Mouse (Mus musculus) intestine, embryonic 14.5 days (tissue): ENCODE measurements around the gene Haus2. TPM values are rescaled to one million over a fixed set of nuclear protein-coding genes. Genes with fewer than 3 reads are reported as not detected.

ENCODE experiments used
- ATAC-seq: fragments of 200-750 bp; cut with Nextera tagmentation; replicated peaks from 2 replicates; pipeline ENCODE4 v1.8.0; 2017; ENCODE audit warnings: low read depth, moderate number of reproducible peaks, moderate TSS enrichment, moderate library complexity; ENCODE audit not compliant: low FRiP score, low TSS enrichment
- DNase-seq: peaks from one replicate; pipeline ENCODE4 v3.0.0-alpha.2; 2018; ENCODE audit warnings: low spot score
- H3K27ac ChIP-seq: fragments of 300-500 bp; sonication (generic); 2 replicates; pipeline ENCODE4 v1.5.1; 2014; ENCODE audit warnings: low read depth, mild to moderate bottlenecking, control low read depth
- H3K27me3 ChIP-seq: fragments of 300-500 bp; sonication (generic); replicated peaks from 2 replicates; pipeline ENCODE4 v1.6.1; 2014; ENCODE audit warnings: low read length, control low read depth; ENCODE audit not compliant: control insufficient read depth, insufficient read depth
- H3K36me3 ChIP-seq: fragments of 300-500 bp; sonication (generic); 2 replicates; pipeline ENCODE4 v1.6.1; 2014; ENCODE audit warnings: low read length, control low read depth; ENCODE audit not compliant: control insufficient read depth, insufficient read depth
- H3K4me1 ChIP-seq: fragments of 300-500 bp; sonication (generic); replicated peaks from 2 replicates; pipeline ENCODE4 v1.6.1; 2014; ENCODE audit warnings: low read length, control low read depth, mixed read lengths; ENCODE audit not compliant: control insufficient read depth, insufficient read depth
- H3K4me2 ChIP-seq: fragments of 300-500 bp; sonication (generic); 2 replicates; pipeline ENCODE4 v1.6.1; 2014; ENCODE audit warnings: low read length
- H3K4me3 ChIP-seq: fragments of 300-500 bp; sonication (generic); 2 replicates; pipeline ENCODE4 v1.5.1; 2014; ENCODE audit warnings: low read depth, low read length, control low read depth, mixed read lengths
- H3K9ac ChIP-seq: fragments of 300-500 bp; sonication (generic); 2 replicates; pipeline ENCODE4 v1.6.1; 2014; ENCODE audit warnings: mild to moderate bottlenecking, low read length
- H3K9me3 ChIP-seq: fragments of 300-500 bp; sonication (generic); 2 replicates; pipeline ENCODE4 v1.6.1; 2016; ENCODE audit warnings: low read length, control low read depth; ENCODE audit not compliant: control insufficient read depth
- WGBS: fragments of 180-500 bp; shearing (Covaris S2); extraction: QIAGEN DNeasy Blood & Tissue Kit; methylation state at CpG from one replicate; pipeline ENCODE4 v1.1.7; 2014; 5-methylcytosine and 5-hydroxymethylcytosine counted together
- polyA plus RNA-seq: library from polyadenylated mRNA; unstranded; fragments of >200 nt; fragmentation: Nextera tagmentation; extraction: Ambion mirVana; gene quantifications from 2 replicates; pipeline ENCODE4 v1.2.1, GENCODE M21; 2014

The Haus2 gene
- polyA plus RNA-seq, 1 experiment from 2014 or later, result 27.3 TPM

GRCm38 (mm10) chr2:120630246-120630645, 21.1 kb downstream of the Haus2 start:
- WGBS, result 81% methylated on average over 2 of the region's 2 CpGs
- no peak for DNase-seq
- Histone ChIP-seq H3K9me3 (no peaks in the 10 kb centered on the region), H3K4me1 (no peaks in the 10 kb centered on the region), H3K4me3 (no peak overlapping the region), H3K27me3 (no peaks in the 10 kb centered on the region), H3K4me2 (no peak overlapping the region), H3K27ac (no peak overlapping the region), H3K9ac (no peak overlapping the region), H3K36me3 (0 out of 2 replicates have a peak, but pooled peaks cover 7% of the 10 kb centered on the region)
- no peak for ATAC-seq

- 70% methylated on average over 2 of the region's 2 CpGs for WGBS
- H3K27ac ChIP-seq, result no peak overlapping the region
- H3K9me3 ChIP-seq, result no peaks in the 10 kb centered on the region
These were observed 21.5 kb downstream of the Haus2 start for GRCm38 (mm10) chr2:120630655-120631054.

DNA sequence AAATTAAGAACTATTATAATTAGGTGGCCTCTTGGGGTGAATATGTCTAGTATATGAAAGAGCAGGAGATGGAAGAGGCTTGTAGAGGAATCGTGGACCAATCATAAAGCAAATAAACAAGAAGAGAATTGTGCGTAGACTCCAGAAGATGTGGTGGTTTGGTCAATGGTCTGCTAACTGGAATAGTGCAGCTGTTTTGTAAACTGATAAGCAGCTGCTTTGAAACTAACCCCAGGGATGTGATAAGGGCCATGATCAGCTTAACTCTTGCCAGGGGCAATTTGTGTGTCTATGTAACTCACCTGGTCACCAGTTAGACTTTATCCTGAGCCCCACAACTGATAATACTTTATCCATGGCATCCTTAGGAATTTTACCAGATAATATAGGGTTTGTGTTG, 22.3 kb downstream of the Haus2 start:
- no peak overlapping the region for H3K4me3 ChIP-seq
- no peaks in the 10 kb centered on the region for H3K4me1 ChIP-seq
- no peaks in the 10 kb centered on the region for H3K9me3 ChIP-seq
- no peak for DNase-seq
- ATAC-seq, result no peak
- WGBS, result 73% methylated on average over 2 of the region's 2 CpGs
- no peaks in the 10 kb centered on the region for H3K27me3 ChIP-seq
- no peak overlapping the region for H3K27ac ChIP-seq
- H3K9ac ChIP-seq, result no peak overlapping the region
- H3K36me3 ChIP-seq, result 0 out of 2 replicates have a peak, but pooled peaks cover 7% of the 10 kb centered on the region
- H3K4me2 ChIP-seq, result no peak overlapping the region

More at GRCm38 (mm10) chr2:120630655-120631054, 21.5 kb downstream of the Haus2 start:
- DNase-seq, result no peak
- H3K27me3 ChIP-seq, result no peaks in the 10 kb centered on the region
- H3K4me2 ChIP-seq, result no peak overlapping the region
- ATAC-seq, result no peak
- no peak overlapping the region for H3K4me3 ChIP-seq
- H3K4me1 ChIP-seq, result no peaks in the 10 kb centered on the region
- H3K9ac ChIP-seq, result no peak overlapping the region
- H3K36me3 ChIP-seq, result 0 out of 2 replicates have a peak, but pooled peaks cover 7% of the 10 kb centered on the region

- Histone ChIP-seq H3K4me1 (no peaks in the 10 kb centered on the region), H3K27me3 (no peaks in the 10 kb centered on the region), H3K4me2 (no peak overlapping the region), H3K9ac (no peak overlapping the region), H3K27ac (no peak overlapping the region), H3K4me3 (no peak overlapping the region), H3K36me3 (0 out of 2 replicates have a peak, but pooled peaks cover 7% of the 10 kb centered on the region), H3K9me3 (no peaks in the 10 kb centered on the region)
- 84% methylated on average over 4 of the region's 4 CpGs for WGBS
- DNase-seq, result no peak
- ATAC-seq, result no peak
These were observed 22.8 kb downstream of the Haus2 start for GRCm38 (mm10) chr2:120631957-120632356.

- no peak for DNase-seq
- H3K4me3 ChIP-seq, result no peak overlapping the region
- no peaks in the 10 kb centered on the region for H3K36me3 ChIP-seq
- H3K9me3 ChIP-seq, result no peaks in the 10 kb centered on the region
- no peak overlapping the region for H3K27ac ChIP-seq
- 87% methylated on average over 8 of the region's 8 CpGs for WGBS
- no peaks in the 10 kb centered on the region for H3K4me1 ChIP-seq
- no peak overlapping the region for H3K9ac ChIP-seq
- no peak overlapping the region for H3K4me2 ChIP-seq
- no peaks in the 10 kb centered on the region for H3K27me3 ChIP-seq
- no peak for ATAC-seq
These were observed 31.7 kb downstream of the Haus2 start for GRCm38 (mm10) chr2:120640835-120641234.

DNA sequence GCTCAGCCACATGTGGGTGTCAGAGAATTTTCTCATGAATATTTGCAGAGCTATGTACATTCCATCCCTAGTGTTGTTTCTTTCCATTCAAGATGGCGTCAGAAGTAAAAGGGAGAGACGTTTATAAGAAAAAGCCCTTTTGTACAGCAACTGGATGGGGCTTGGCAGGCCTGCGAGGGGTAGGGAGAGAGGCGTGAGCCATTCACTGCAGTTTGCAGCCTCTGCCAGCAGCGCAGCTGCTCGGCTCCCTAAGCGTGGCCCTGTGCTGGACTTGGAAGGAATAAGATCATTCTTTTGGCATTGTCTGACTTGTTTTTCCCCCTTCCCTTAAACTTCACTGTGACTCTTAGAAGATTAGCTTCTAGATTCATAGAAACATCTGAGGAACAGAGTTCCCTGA, 34.7 kb downstream of the Haus2 start:
- 69% methylated on average over 7 of the region's 7 CpGs for WGBS

DNA sequence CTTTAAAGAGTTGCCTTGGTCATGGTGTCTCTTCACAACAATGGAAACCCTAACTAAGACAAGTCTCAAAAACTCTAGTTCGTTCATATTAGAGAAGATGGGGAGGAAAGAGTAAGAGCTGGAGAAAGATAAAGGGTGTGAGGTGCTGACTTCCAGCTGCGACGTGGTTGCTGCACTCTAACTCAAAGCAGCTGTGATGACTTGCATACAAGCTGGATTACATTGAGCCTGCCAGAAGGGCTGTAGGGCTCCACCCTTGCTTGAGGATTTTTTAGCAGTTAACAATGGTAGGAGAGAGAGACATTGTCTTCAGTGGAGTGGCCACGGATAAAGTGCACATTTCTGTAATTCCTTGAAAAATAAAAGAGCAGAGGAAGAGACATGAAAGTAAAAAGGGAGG, 37.6 kb downstream of the Haus2 start:
- Histone ChIP-seq H3K27ac (no peak overlapping the region), H3K27me3 (no peaks in the 10 kb centered on the region), H3K4me1 (no peaks in the 10 kb centered on the region), H3K4me3 (no peak overlapping the region), H3K36me3 (no peaks in the 10 kb centered on the region), H3K9ac (no peak overlapping the region), H3K9me3 (no peaks in the 10 kb centered on the region), H3K4me2 (no peak overlapping the region)
- ATAC-seq, result no peak
- WGBS, result 81% methylated on average over 4 of the region's 4 CpGs
- no peak for DNase-seq

More for the DNA sequence above, 34.7 kb downstream of the Haus2 start:
- DNase-seq (no peak), ATAC-seq (no peak)
- H3K4me1 ChIP-seq, result no peaks in the 10 kb centered on the region
- no peak overlapping the region for H3K9ac ChIP-seq
- no peaks in the 10 kb centered on the region for H3K27me3 ChIP-seq
- no peak overlapping the region for H3K4me3 ChIP-seq
- no peak overlapping the region for H3K4me2 ChIP-seq
- H3K9me3 ChIP-seq, result no peaks in the 10 kb centered on the region
- no peak overlapping the region for H3K27ac ChIP-seq
- H3K36me3 ChIP-seq, result no peaks in the 10 kb centered on the region

- no peak for DNase-seq
- H3K4me1 ChIP-seq, result no peaks in the 10 kb centered on the region
- H3K36me3 ChIP-seq, result no peaks in the 10 kb centered on the region
- H3K4me2 ChIP-seq, result no peak overlapping the region
- 75% methylated on average over 7 of the region's 7 CpGs for WGBS
- no peak overlapping the region for H3K4me3 ChIP-seq
- no peak overlapping the region for H3K9ac ChIP-seq
- no peaks in the 10 kb centered on the region for H3K27me3 ChIP-seq
- no peaks in the 10 kb centered on the region for H3K9me3 ChIP-seq
- H3K27ac ChIP-seq, result no peak overlapping the region; the same call in 1 of the 2 replicates
- ATAC-seq, result no peak
These were observed 43.2 kb downstream of the Haus2 start for GRCm38 (mm10) chr2:120652256-120652924.

- Histone ChIP-seq H3K4me3 (no peak overlapping the region), H3K4me2 (no peak overlapping the region), H3K9ac (no peak overlapping the region), H3K36me3 (no peaks in the 10 kb centered on the region), H3K4me1 (no peaks in the 10 kb centered on the region), H3K27me3 (no peaks in the 10 kb centered on the region), H3K27ac (no peak overlapping the region; the same call in 1 of the 2 replicates), H3K9me3 (no peaks in the 10 kb centered on the region)
- WGBS, result 81% methylated on average over 7 of the region's 7 CpGs
- DNase-seq (no peak), ATAC-seq (no peak)
These were observed 43.7 kb downstream of the Haus2 start for GRCm38 (mm10) chr2:120652925-120653284.
